Mouse (Mus musculus): Measurements from ENCODE around the gene Mcm2. TPM values are rescaled to one million over a fixed set of nuclear protein-coding genes. Genes with fewer than 3 reads are reported as not detected.

Mcm2 gene
- polyA plus RNA-seq, 1 experiment from 2014 or later, result 68.2 TPM

- no peak for ATAC-seq (replicated peaks; ENCODE audit: insufficient number of reproducible peaks, insufficient read depth, low FRiP score, low read depth)
- Histone ChIP-seq H3K9me3 (replicated peaks) (no peaks in the 10 kb centered on the region), H3K4me2 (no peak overlapping the region), H3K4me1 (replicated peaks) (peaks cover 12% of the 10 kb centered on the region), H3K27me3 (peaks cover 8% of the 10 kb centered on the region), H3K9ac (no peak overlapping the region), H3K4me3 (no peak overlapping the region), H3K36me3 (no peaks in the 10 kb centered on the region), H3K27ac (no peak overlapping the region)
- 75% methylated on average over 7 of the region's 7 CpGs for WGBS
Observed at GRCm38 (mm10) chr6:88869459-88869858, 29.1 kb downstream of the Mcm2 start.

GRCm38 (mm10) chr6:88865704-88866103 lies 32.9 kb downstream of the Mcm2 start:
- Histone ChIP-seq H3K27me3 (no peaks in the 10 kb centered on the region), H3K36me3 (peaks cover 11% of the 10 kb centered on the region; the same call in 1 of the 2 replicates), H3K4me2 (no peak overlapping the region), H3K9me3 (replicated peaks) (no peaks in the 10 kb centered on the region), H3K9ac (no peak overlapping the region), H3K27ac (no peak overlapping the region), H3K4me1 (replicated peaks) (no peaks in the 10 kb centered on the region), H3K4me3 (no peak overlapping the region)
- 83% methylated on average over 7 of the region's 7 CpGs for WGBS
- ATAC-seq (replicated peaks; ENCODE audit: insufficient number of reproducible peaks, insufficient read depth, low FRiP score, low read depth), result no peak

- 20% methylated on average over 2 of the region's 2 CpGs for WGBS
- Histone ChIP-seq H3K4me1 (replicated peaks) (peaks cover 25% of the 10 kb centered on the region), H3K9ac (no peak overlapping the region), H3K36me3 (peaks cover 11% of the 10 kb centered on the region; the same call in 1 of the 2 replicates), H3K9me3 (replicated peaks) (no peaks in the 10 kb centered on the region), H3K4me3 (no peak overlapping the region), H3K27ac (no peak overlapping the region), H3K4me2 (no peak overlapping the region), H3K27me3 (no peaks in the 10 kb centered on the region)
- no peak for ATAC-seq (replicated peaks; ENCODE audit: insufficient number of reproducible peaks, insufficient read depth, low FRiP score, low read depth)
Observed at GRCm38 (mm10) chr6:88860914-88861313, 37.7 kb downstream of the Mcm2 start.

- peak overlapping the region; percentile 92 for H3K27ac ChIP-seq
- no peak overlapping the region for H3K4me2 ChIP-seq
- H3K9ac ChIP-seq, result no peak overlapping the region
- ATAC-seq (replicated peaks; ENCODE audit: insufficient number of reproducible peaks, insufficient read depth, low FRiP score, low read depth), result no peak
- 47% methylated on average over 7 of the region's 7 CpGs for WGBS
- no peak overlapping the region for H3K4me3 ChIP-seq
- H3K9me3 ChIP-seq (replicated peaks), result no peaks in the 10 kb centered on the region
- no peaks in the 10 kb centered on the region for H3K27me3 ChIP-seq
- peaks cover 27% of the 10 kb centered on the region for H3K4me1 ChIP-seq (replicated peaks)
- peaks cover 11% of the 10 kb centered on the region; the same call in 1 of the 2 replicates for H3K36me3 ChIP-seq
Observed at GRCm38 (mm10) chr6:88858341-88858740, 40.2 kb downstream of the Mcm2 start.

- peak overlapping the region; percentile 92 for H3K27ac ChIP-seq
- H3K9me3 ChIP-seq (replicated peaks), result no peaks in the 10 kb centered on the region
- H3K4me3 ChIP-seq, result no peak overlapping the region
- peaks cover 27% of the 10 kb centered on the region for H3K4me1 ChIP-seq (replicated peaks)
- H3K27me3 ChIP-seq, result no peaks in the 10 kb centered on the region
- peaks cover 8% of the 10 kb centered on the region; the same call in 1 of the 2 replicates for H3K36me3 ChIP-seq
- ATAC-seq (replicated peaks; ENCODE audit: insufficient number of reproducible peaks, insufficient read depth, low FRiP score, low read depth), result no peak
- H3K4me2 ChIP-seq, result peak overlapping the region; percentile 17
- H3K9ac ChIP-seq, result peak overlapping the region; percentile 3
- WGBS, result 63% methylated on average over 6 of the region's 6 CpGs
Observed at GRCm38 (mm10) chr6:88857830-88858229, 40.8 kb downstream of the Mcm2 start.

- Histone ChIP-seq H3K4me3 (no peak overlapping the region), H3K36me3 (peaks cover 6% of the 10 kb centered on the region; the same call in 1 of the 2 replicates), H3K9me3 (replicated peaks) (no peaks in the 10 kb centered on the region), H3K4me1 (replicated peaks) (peaks cover 27% of the 10 kb centered on the region), H3K27me3 (no peaks in the 10 kb centered on the region), H3K9ac (peak overlapping the region; percentile 3), H3K4me2 (peak overlapping the region; percentile 17), H3K27ac (peak overlapping the region; percentile 92)
- 10% methylated on average over 9 of the region's 9 CpGs for WGBS
- peak; percentile 87 for ATAC-seq (replicated peaks; ENCODE audit: insufficient number of reproducible peaks, insufficient read depth, low FRiP score, low read depth)
Observed at GRCm38 (mm10) chr6:88857249-88857648, 41.3 kb downstream of the Mcm2 start.

GRCm38 (mm10) chr6:88855636-88856035 lies 42.9 kb downstream of the Mcm2 start:
- no peak overlapping the region for H3K27ac ChIP-seq

GRCm38 (mm10) chr6:88854509-88854908 lies 44.1 kb downstream of the Mcm2 start:
- no peak overlapping the region for H3K27ac ChIP-seq
- peaks cover 27% of the 10 kb centered on the region for H3K4me1 ChIP-seq (replicated peaks)
- H3K27me3 ChIP-seq, result no peaks in the 10 kb centered on the region
- H3K36me3 ChIP-seq, result no peaks in the 10 kb centered on the region
- WGBS, result 71% methylated on average over 5 of the region's 5 CpGs
- H3K9me3 ChIP-seq (replicated peaks), result no peaks in the 10 kb centered on the region
- ATAC-seq (replicated peaks; ENCODE audit: insufficient number of reproducible peaks, insufficient read depth, low FRiP score, low read depth), result no peak
- no peak overlapping the region for H3K4me3 ChIP-seq
- no peak overlapping the region for H3K4me2 ChIP-seq
- no peak overlapping the region for H3K9ac ChIP-seq

More at GRCm38 (mm10) chr6:88855636-88856035, 42.9 kb downstream of the Mcm2 start:
- no peak overlapping the region for H3K4me2 ChIP-seq
- 20% methylated on average over 5 of the region's 5 CpGs for WGBS
- no peaks in the 10 kb centered on the region for H3K36me3 ChIP-seq
- no peaks in the 10 kb centered on the region for H3K9me3 ChIP-seq (replicated peaks)
- no peak overlapping the region for H3K4me3 ChIP-seq
- ATAC-seq (replicated peaks; ENCODE audit: insufficient number of reproducible peaks, insufficient read depth, low FRiP score, low read depth), result no peak
- no peaks in the 10 kb centered on the region for H3K27me3 ChIP-seq
- no peak overlapping the region for H3K9ac ChIP-seq
- peaks cover 27% of the 10 kb centered on the region for H3K4me1 ChIP-seq (replicated peaks)

- no peak overlapping the region for H3K9ac ChIP-seq
- ATAC-seq (replicated peaks; ENCODE audit: insufficient number of reproducible peaks, insufficient read depth, low FRiP score, low read depth), result no peak
- H3K4me2 ChIP-seq, result no peak overlapping the region
- H3K4me3 ChIP-seq, result no peak overlapping the region
- H3K27ac ChIP-seq, result no peak overlapping the region
- no peaks in the 10 kb centered on the region for H3K27me3 ChIP-seq
- no peaks in the 10 kb centered on the region for H3K36me3 ChIP-seq
- no peaks in the 10 kb centered on the region for H3K4me1 ChIP-seq (replicated peaks)
- H3K9me3 ChIP-seq (replicated peaks), result no peaks in the 10 kb centered on the region
- 80% methylated on average over 7 of the region's 7 CpGs for WGBS
Observed at GRCm38 (mm10) chr6:88850034-88850433, 48.5 kb downstream of the Mcm2 start.

- H3K9ac ChIP-seq, result no peak overlapping the region
- H3K4me3 ChIP-seq, result no peak overlapping the region
- H3K4me2 ChIP-seq, result no peak overlapping the region
- WGBS, result 58% methylated on average over 4 of the region's 4 CpGs
- H3K36me3 ChIP-seq, result no peaks in the 10 kb centered on the region
- H3K27ac ChIP-seq, result no peak overlapping the region
- H3K27me3 ChIP-seq, result no peaks in the 10 kb centered on the region
- H3K9me3 ChIP-seq (replicated peaks), result no peaks in the 10 kb centered on the region
- no peaks in the 10 kb centered on the region for H3K4me1 ChIP-seq (replicated peaks)
- no peak for ATAC-seq (replicated peaks; ENCODE audit: insufficient number of reproducible peaks, insufficient read depth, low FRiP score, low read depth)
Observed at GRCm38 (mm10) chr6:88849270-88849669, 49.3 kb downstream of the Mcm2 start.

- Histone ChIP-seq H3K9ac (no peak overlapping the region), H3K27me3 (no peaks in the 10 kb centered on the region), H3K4me3 (no peak overlapping the region), H3K4me2 (no peak overlapping the region), H3K27ac (no peak overlapping the region), H3K36me3 (no peaks in the 10 kb centered on the region), H3K4me1 (replicated peaks) (peaks cover 9% of the 10 kb centered on the region), H3K9me3 (replicated peaks) (no peaks in the 10 kb centered on the region)
- ATAC-seq (replicated peaks; ENCODE audit: insufficient number of reproducible peaks, insufficient read depth, low FRiP score, low read depth), result no peak
- WGBS, result 57% methylated on average over 2 of the region's 2 CpGs
Observed at GRCm38 (mm10) chr6:88847571-88847970, 51.0 kb downstream of the Mcm2 start.

- Histone ChIP-seq H3K27me3 (no peaks in the 10 kb centered on the region), H3K9ac (no peak overlapping the region), H3K4me3 (no peak overlapping the region), H3K27ac (no peak overlapping the region), H3K36me3 (0 out of 2 replicates have a peak, but pooled peaks cover under 1% of the 10 kb centered on the region), H3K9me3 (replicated peaks) (no peaks in the 10 kb centered on the region), H3K4me1 (replicated peaks) (peaks cover 21% of the 10 kb centered on the region), H3K4me2 (no peak overlapping the region)
- no peak for ATAC-seq (replicated peaks; ENCODE audit: insufficient number of reproducible peaks, insufficient read depth, low FRiP score, low read depth)
- 84% methylated on average over 7 of the region's 7 CpGs for WGBS
Observed at GRCm38 (mm10) chr6:88844901-88845565, 53.5 kb downstream of the Mcm2 start.

Data from heart, embryonic 15.5 days (tissue).